Mouse (Mus musculus): ENCODE measurements around the gene Cog2.

DNA sequence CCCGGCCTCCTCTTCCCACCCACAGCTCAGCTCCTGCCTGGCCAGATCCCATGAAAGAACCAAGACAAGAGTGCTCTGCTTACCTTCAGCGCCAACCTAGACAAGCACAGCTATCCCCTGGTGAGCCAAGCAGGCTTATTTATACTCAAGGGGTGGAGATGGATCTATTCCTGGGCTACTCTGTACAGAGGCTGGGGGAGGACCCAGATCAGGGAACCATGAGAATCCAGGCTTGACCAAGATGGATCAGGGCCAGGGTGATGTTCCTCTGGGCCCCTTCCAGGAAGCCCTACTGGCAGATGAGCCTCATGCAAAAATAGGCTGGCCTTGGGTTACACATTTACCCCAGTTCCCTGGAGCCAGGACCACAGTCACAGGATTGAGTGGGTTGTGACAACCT lies 49.0 kb downstream of the Cog2 start, which contains the start of gene Agt:
- TF ChIP-seq POLR2A (IDR thresholded peaks at IDR 0.05; ENCODE audit: insufficient read depth, low read depth, low read length): no peak
- no peak for TF ChIP-seq CTCF (IDR thresholded peaks at IDR 0.05; ENCODE audit: insufficient read depth, low read depth, low read length)
